Mouse (Mus musculus): ENCODE data around the gene Cirbp.

DNA sequence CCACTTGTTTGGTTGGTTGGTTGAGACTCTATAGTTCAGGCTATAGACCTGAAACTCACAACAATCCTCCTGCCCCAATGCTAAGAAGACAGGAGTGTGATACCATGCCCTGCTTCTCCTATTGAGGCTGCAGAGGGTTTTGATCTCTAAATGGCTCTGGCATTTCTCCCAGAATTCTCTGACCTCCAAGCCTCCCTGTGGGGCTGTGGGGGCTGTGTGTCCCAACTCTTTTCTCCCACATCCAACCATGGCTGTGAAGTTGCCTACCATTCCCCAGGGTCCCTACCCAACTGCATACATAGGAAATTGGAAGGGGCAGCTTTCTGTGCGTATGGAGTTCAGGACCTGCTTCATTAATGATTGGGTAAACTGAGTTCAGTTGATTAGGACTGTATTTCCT, 30.4 kb downstream of the Cirbp start:
- TF ChIP-seq POLR2A (IDR thresholded peaks at IDR 0.05; ENCODE audit: borderline replicate concordance, extremely low read depth, low read depth, low read length) (no peak), CTCF (IDR thresholded peaks at IDR 0.05; ENCODE audit: insufficient read depth, low read length) (no peak)
